Mouse (Mus musculus) spleen, adult 12 weeks (tissue): ENCODE results near the gene Pex6.

Experiments
- DNase-seq: peaks from one replicate; pipeline ENCODE4 v3.0.0; 2022; ENCODE audit warnings: low spot score

Pex6 gene

GRCm38 (mm10) chr17:46710959-46711597 lies at the start of gene Pex6:
Gene Pex6, plus strand, starts transcription at chr17:46711463.
- DNase-seq, result peak; percentile 78

- DNase-seq, result no peak
Measured at GRCm38 (mm10) chr17:46661981-46662380, 49.3 kb upstream of the Pex6 start.

GRCm38 (mm10) chr17:46662730-46663129 lies 48.5 kb upstream of the Pex6 start:
- DNase-seq, result no peak

- DNase-seq, result no peak
Measured at GRCm38 (mm10) chr17:46667712-46668111, 43.6 kb upstream of the Pex6 start.

GRCm38 (mm10) chr17:46669911-46670310 lies 41.4 kb upstream of the Pex6 start:
- no peak for DNase-seq

GRCm38 (mm10) chr17:46673850-46674529 lies 37.3 kb upstream of the Pex6 start, which contains the start of gene Rrp36:
Gene Rrp36, minus strand, starts transcription at chr17:46674352.
- DNase-seq, result peak; percentile 79

- DNase-seq, result no peak
Measured at GRCm38 (mm10) chr17:46674530-46675283, 36.6 kb upstream of the Pex6 start.

GRCm38 (mm10) chr17:46678416-46678815 lies 32.8 kb upstream of the Pex6 start, which contains the start of gene Mea1:
Gene Mea1, plus strand, starts transcription at chr17:46678793.
- DNase-seq, result no peak

GRCm38 (mm10) chr17:46678911-46679310 lies 32.4 kb upstream of the Pex6 start:
- no peak for DNase-seq

- peak; percentile 19 for DNase-seq
Measured at GRCm38 (mm10) chr17:46679843-46680759, 31.2 kb upstream of the Pex6 start.

- peak; percentile 96 for DNase-seq
Measured at GRCm38 (mm10) chr17:46680760-46681373, 30.4 kb upstream of the Pex6 start, which contains the start of gene Klhdc3. Gene Klhdc3, minus strand, starts transcription at chr17:46680914.

GRCm38 (mm10) chr17:46681466-46682118 lies 29.7 kb upstream of the Pex6 start:
- no peak for DNase-seq

GRCm38 (mm10) chr17:46682654-46683389 lies 28.4 kb upstream of the Pex6 start:
- DNase-seq, result no peak

- DNase-seq, result no peak
Measured at GRCm38 (mm10) chr17:46685913-46686312, 25.4 kb upstream of the Pex6 start.

GRCm38 (mm10) chr17:46690665-46691064 lies 20.6 kb upstream of the Pex6 start:
- no peak for DNase-seq

GRCm38 (mm10) chr17:46691390-46691789 lies 19.9 kb upstream of the Pex6 start:
- no peak for DNase-seq

GRCm38 (mm10) chr17:46694517-46695063 lies 16.7 kb upstream of the Pex6 start:
- DNase-seq, result no peak

- no peak for DNase-seq
Measured at GRCm38 (mm10) chr17:46698515-46698914, 12.7 kb upstream of the Pex6 start.

- no peak for DNase-seq
Measured at GRCm38 (mm10) chr17:46699245-46699644, 12.0 kb upstream of the Pex6 start.

GRCm38 (mm10) chr17:46699912-46700311 lies 11.4 kb upstream of the Pex6 start:
- no peak for DNase-seq
